Mouse (Mus musculus) brain, embryonic 14.5 days (tissue): ENCODE results near the gene Ifitm10.

Source experiments
- CTCF ChIP-seq: fragments of 200-500 bp; IDR thresholded peaks from 2 replicates; pipeline ENCODE4 v1.5.1; 2012; ENCODE audit warnings: inconsistent platforms, mild to moderate bottlenecking, moderate library complexity, borderline replicate concordance; ENCODE audit not compliant: insufficient read depth, insufficient read length; ENCODE audit errors: extremely low read depth
- POLR2A ChIP-seq: fragments of 200-500 bp; IDR thresholded peaks from 2 replicates; pipeline ENCODE4 v1.6.1; 2012; ENCODE audit warnings: mild to moderate bottlenecking, inconsistent platforms, borderline replicate concordance; ENCODE audit not compliant: poor library complexity, insufficient read depth, insufficient read length, severe bottlenecking; ENCODE audit errors: extremely low read depth

DNA sequence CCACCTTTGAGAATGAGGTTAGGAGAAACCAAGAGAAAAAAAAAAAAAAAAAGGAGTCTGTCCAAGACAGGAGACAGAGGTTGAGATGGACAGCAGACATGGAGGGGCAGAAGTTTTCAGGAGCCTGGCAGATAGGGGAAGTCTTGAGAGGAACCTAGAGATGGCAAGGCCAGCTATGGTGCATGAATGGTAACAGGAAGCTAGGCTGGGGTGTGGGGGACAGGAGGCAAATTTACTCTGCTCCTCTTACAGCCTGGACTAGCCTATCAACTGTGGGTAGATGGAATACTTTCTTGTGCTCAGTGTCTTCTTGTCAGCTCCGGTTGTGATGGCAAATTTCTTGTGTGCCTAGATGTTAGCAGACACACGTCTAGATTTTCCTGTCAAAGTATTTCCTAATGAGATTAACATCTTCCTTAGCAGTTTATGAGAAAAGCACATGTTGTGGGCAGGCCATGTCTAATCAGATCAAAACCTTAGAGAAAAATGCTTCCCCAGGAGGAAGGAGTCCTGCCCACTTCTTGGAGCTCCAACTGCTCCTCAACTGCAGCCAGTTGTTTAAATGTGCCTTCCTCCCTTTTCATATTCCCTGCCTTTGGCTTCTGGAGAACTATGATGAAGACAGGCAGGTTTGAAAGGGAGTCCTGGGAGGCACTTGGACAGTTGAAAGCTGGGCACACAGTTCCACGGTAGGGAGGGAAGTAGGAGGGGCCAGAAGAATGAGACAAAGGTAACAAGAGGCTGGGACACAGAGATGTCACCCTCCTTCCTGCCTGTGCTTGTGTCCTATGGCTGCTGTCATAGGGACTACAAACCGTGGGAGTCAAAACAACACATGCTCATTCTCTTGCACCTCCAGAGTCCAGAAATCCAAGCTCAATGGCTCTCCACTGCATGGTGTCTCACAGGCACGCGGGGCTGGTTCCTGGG lies 21.0 kb upstream of the Ifitm10 start:
- TF ChIP-seq CTCF (no peak), POLR2A (no peak)
